Mouse (Mus musculus) CH12.LX (cell line): Measurements from ENCODE around the gene Ikzf3. TPM values are rescaled to one million over a fixed set of nuclear protein-coding genes. Genes with fewer than 3 reads are reported as not detected.
A peak's percentile ranks its signal among the peaks of the same experiment; 100 is the strongest.

ENCODE experiments used
- DNase-seq: peaks from one replicate; pipeline ENCODE4 v3.0.0-alpha.2; 2013; ENCODE audit errors: extremely low read depth
- H3K27ac ChIP-seq: 2 replicates; pipeline ENCODE4 v1.5.1; 2012; ENCODE audit warnings: low read depth, mild to moderate bottlenecking, control low read depth, moderate library complexity; ENCODE audit not compliant: insufficient read depth
- H3K27me3 ChIP-seq: replicated peaks from 2 replicates; pipeline ENCODE3; 2012; ENCODE audit warnings: inconsistent platforms
- H3K36me3 ChIP-seq, 2 experiments: replicated peaks in 1 of 2; 2 replicates each; pipeline versions ENCODE3 to v1.6.1; 2012; ENCODE audit warnings: inconsistent platforms in 1 of 2, low read length in 1 of 2, mild to moderate bottlenecking in 1 of 2, mixed read lengths in 1 of 2, moderate library complexity in 1 of 2; ENCODE audit not compliant: control insufficient read depth in 1 of 2, insufficient read depth in 1 of 2
- H3K4me1 ChIP-seq, 2 experiments: 2 replicates each; pipeline ENCODE4 v1.6.1; 2012; ENCODE audit warnings: inconsistent platforms in 1 of 2, moderate library complexity in 1 of 2; ENCODE audit not compliant: insufficient read depth in 2 of 2, control insufficient read depth in 1 of 2
- H3K4me2 ChIP-seq: 2 replicates; pipeline ENCODE4 v1.6.1; 2012; ENCODE audit warnings: low read depth, mild to moderate bottlenecking, control low read depth; ENCODE audit not compliant: poor library complexity, insufficient read depth, severe bottlenecking
- H3K4me3 ChIP-seq, 3 experiments: fragments of 150-350 bp in 1 of 3; sonication (generic) in 1 of 3; replicated peaks in 1 of 3; 2 replicates each; pipeline versions ENCODE3 to v1.5.1; 2011 to 2012; ENCODE audit warnings: low read depth in 2 of 3, low read length in 2 of 3, mild to moderate bottlenecking in 2 of 3, moderate library complexity in 2 of 3, control low read depth in 1 of 3, improper control_type of control experiment in 1 of 3, inconsistent platforms in 1 of 3, mixed read lengths in 1 of 3; ENCODE audit not compliant: poor library complexity in 1 of 3
- H3K79me2 ChIP-seq: replicated peaks from 2 replicates; pipeline ENCODE4 v1.6.1; 2012; ENCODE audit warnings: mild to moderate bottlenecking, moderate library complexity; ENCODE audit not compliant: control insufficient read depth, poor library complexity, insufficient read depth, severe bottlenecking; ENCODE audit errors: extremely low read depth
- H3K9ac ChIP-seq: 2 replicates; pipeline ENCODE4 v1.6.1; 2012; ENCODE audit warnings: low read depth, mild to moderate bottlenecking, control low read depth, moderate library complexity; ENCODE audit not compliant: insufficient read depth
- H3K9me3 ChIP-seq: replicated peaks from 2 replicates; pipeline ENCODE3; 2012; ENCODE audit warnings: low read length, inconsistent platforms, mixed read lengths
- CTCF ChIP-seq, 2 experiments: IDR thresholded peaks in 1 of 2; conservative IDR thresholded peaks in 1 of 2; 2 replicates each; pipeline ENCODE4 v1.5.1; 2011 to 2012; ENCODE audit warnings: low read depth in 2 of 2, low read length in 2 of 2, improper control_type of control experiment in 1 of 2, inconsistent platforms in 1 of 2, mild to moderate bottlenecking in 1 of 2, moderate library complexity in 1 of 2
- ELF1 ChIP-seq: IDR thresholded peaks from 2 replicates; pipeline ENCODE4 v1.6.1; 2014; ENCODE audit warnings: low read depth, mild to moderate bottlenecking, inconsistent platforms, low read length, improper control_type of control experiment
- EP300 ChIP-seq: IDR thresholded peaks from 2 replicates; pipeline ENCODE4 v1.6.1; 2011; ENCODE audit warnings: low read length, improper control_type of control experiment
- GABPA ChIP-seq: IDR thresholded peaks from 2 replicates; pipeline ENCODE4 v1.6.1; 2012; ENCODE audit warnings: low read depth, low read length, improper control_type of control experiment, inconsistent platforms; ENCODE audit not compliant: insufficient replicate concordance
- HCFC1 ChIP-seq: IDR thresholded peaks from 2 replicates; pipeline ENCODE4 v1.6.1; 2012; ENCODE audit warnings: low read depth, mild to moderate bottlenecking, inconsistent platforms, low read length, improper control_type of control experiment
- IRF4 ChIP-seq: IDR thresholded peaks from 2 replicates; pipeline ENCODE4 v1.6.1; 2014; ENCODE audit warnings: low read depth, mild to moderate bottlenecking, inconsistent platforms, low read length, improper control_type of control experiment
- JUN ChIP-seq: IDR thresholded peaks from 2 replicates; pipeline ENCODE4 v1.6.1; 2011; ENCODE audit warnings: low read depth, mild to moderate bottlenecking, low read length, improper control_type of control experiment, moderate library complexity; ENCODE audit not compliant: insufficient read depth
- JUND ChIP-seq: conservative IDR thresholded peaks from 2 replicates; pipeline ENCODE4 v1.6.1; 2011; ENCODE audit warnings: low read depth, low read length, improper control_type of control experiment
- KAT2A ChIP-seq: IDR thresholded peaks from 2 replicates; pipeline ENCODE4 v1.6.1; 2012; ENCODE audit warnings: low read length, improper control_type of control experiment, inconsistent platforms; ENCODE audit not compliant: insufficient replicate concordance
- MAFK ChIP-seq: IDR thresholded peaks from 2 replicates; pipeline ENCODE4 v1.6.1; 2011; ENCODE audit warnings: low read length, improper control_type of control experiment; ENCODE audit not compliant: insufficient replicate concordance
- MAX ChIP-seq: IDR thresholded peaks from 2 replicates; pipeline ENCODE4 v1.6.1; 2011; ENCODE audit warnings: low read length, improper control_type of control experiment
- MXI1 ChIP-seq: IDR thresholded peaks from 2 replicates; pipeline ENCODE4 v1.6.1; 2011; ENCODE audit warnings: mild to moderate bottlenecking, low read depth, low read length, improper control_type of control experiment
- MYC ChIP-seq: IDR thresholded peaks from 2 replicates; pipeline ENCODE4 v1.6.1; 2011; ENCODE audit warnings: low read depth, mild to moderate bottlenecking, improper control_type of control experiment, low read length
- NELFE ChIP-seq: IDR thresholded peaks from 2 replicates; pipeline ENCODE4 v1.6.1; 2011; ENCODE audit warnings: low read depth, low read length, improper control_type of control experiment
- NRF1 ChIP-seq: IDR thresholded peaks from 2 replicates; pipeline ENCODE4 v1.6.1; 2014; ENCODE audit warnings: low read depth, mild to moderate bottlenecking, inconsistent platforms, low read length, improper control_type of control experiment, moderate library complexity
- PAX5 ChIP-seq: IDR thresholded peaks from 2 replicates; pipeline ENCODE4 v1.6.1; 2012; ENCODE audit warnings: low read length, inconsistent platforms, mixed read lengths
- POLR2A ChIP-seq: IDR thresholded peaks from 2 replicates; pipeline ENCODE4 v1.6.1; 2011; ENCODE audit warnings: low read depth, mild to moderate bottlenecking, improper control_type of control experiment, low read length
- POLR2AphosphoS2 ChIP-seq: IDR thresholded peaks from 2 replicates; pipeline ENCODE4 v1.6.1; 2011; ENCODE audit warnings: low read depth, low read length, improper control_type of control experiment
- RCOR1 ChIP-seq: conservative IDR thresholded peaks from 2 replicates; pipeline ENCODE4 v1.6.1; 2012; ENCODE audit warnings: low read depth, mild to moderate bottlenecking, inconsistent platforms, low read length, improper control_type of control experiment
- SIN3A ChIP-seq: IDR thresholded peaks from 2 replicates; pipeline ENCODE4 v1.6.1; 2012; ENCODE audit warnings: low read length, improper control_type of control experiment, inconsistent platforms
- SMC3 ChIP-seq: IDR thresholded peaks from 2 replicates; pipeline ENCODE4 v1.6.1; 2011; ENCODE audit warnings: low read depth, low read length, improper control_type of control experiment
- TBP ChIP-seq: conservative IDR thresholded peaks from 2 replicates; pipeline ENCODE4 v1.6.1; 2011; ENCODE audit warnings: low read depth, low read length, improper control_type of control experiment
- TCF12 ChIP-seq: IDR thresholded peaks from 2 replicates; pipeline ENCODE4 v1.6.1; 2014; ENCODE audit warnings: low read depth, mild to moderate bottlenecking, inconsistent platforms, low read length, improper control_type of control experiment
- UBTF ChIP-seq: IDR thresholded peaks from 2 replicates; pipeline ENCODE4 v1.6.1; 2012; ENCODE audit warnings: low read depth, mild to moderate bottlenecking, inconsistent platforms, low read length, improper control_type of control experiment, moderate library complexity
- ZC3H11A ChIP-seq: IDR thresholded peaks from 2 replicates; pipeline ENCODE4 v1.6.1; 2012; ENCODE audit warnings: low read depth, mild to moderate bottlenecking, inconsistent platforms, low read length, improper control_type of control experiment
- ZKSCAN1 ChIP-seq: IDR thresholded peaks from 2 replicates; pipeline ENCODE4 v1.6.1; 2012; ENCODE audit warnings: low read depth, inconsistent platforms, low read length, improper control_type of control experiment, borderline replicate concordance
- ZMIZ1 ChIP-seq: IDR thresholded peaks from 2 replicates; pipeline ENCODE4 v1.6.1; 2012; ENCODE audit warnings: low read depth, mild to moderate bottlenecking, inconsistent platforms, low read length, improper control_type of control experiment
- ZNF384 ChIP-seq: IDR thresholded peaks from 2 replicates; pipeline ENCODE4 v1.6.1; 2012; ENCODE audit warnings: low read depth, low read length, improper control_type of control experiment, inconsistent platforms
- dilution Hi-C: fragments of 300-500 bp; cut with MboI; formaldehyde crosslinking; loops from 2 replicates; pipeline ENCODE4 v1.14.3; 2020; ENCODE audit warnings: low sequenced_read_pairs; ENCODE audit not compliant: extremely low pct_unique_long_range_greater_than_20kb, extremely low pct_ligation_motif_present
- in situ Hi-C: fragments of 300-500 bp; cut with MboI; formaldehyde crosslinking; loops from 3 replicates; pipeline ENCODE4 v1.14.3; 2019; ENCODE audit warnings: low sequenced_read_pairs, low pct_ligation_motif_present, low pct_unique_long_range_greater_than_20kb, mixed read lengths
- polyA plus RNA-seq: library from polyadenylated mRNA; unstranded; fragments of >175 nt; gene quantifications from 2 replicates; pipeline ENCODE4 v1.2.1, GENCODE M21; 2012; ENCODE audit warnings: low read depth; ENCODE audit not compliant: insufficient read length
- total RNA-seq, 2 experiments: library from RNA; depleted of rRNA; stranded (reverse); fragments of 300-350 nt in 1 of 2; fragments of >200 nt in 1 of 2; gene quantifications; 2 replicates each; pipeline ENCODE4 v1.2.3; 2012 to 2014

Gene Ikzf3
- total and polyA plus RNA-seq, 3 experiments: 110 to 238 (median 130) TPM

GRCm38 (mm10) chr11:98458121-98458990 lies 87.5 kb downstream of the Ikzf3 start:
- Histone ChIP-seq H3K4me3 (peak overlapping the region; percentile 45 to 67 (median 56)), H3K9me3 (peaks cover 5% of the 10 kb centered on the region), H3K79me2 (no peaks in the 10 kb centered on the region), H3K4me1 (peaks cover 27 to 62% of the 10 kb centered on the region in 2 experiments), H3K27me3 (no peaks in the 10 kb centered on the region), H3K36me3 (peaks cover 20 to 30% of the 10 kb centered on the region in 2 experiments), H3K9ac (peak overlapping the region; percentile 93), H3K4me2 (peak overlapping the region; percentile 79), H3K27ac (peak overlapping the region; percentile 98)
- peak; percentile 63 for DNase-seq
- in situ Hi-C loops (no loop called here), dilution Hi-C loops (no loop called here)
- TF ChIP-seq TCF12: no peak
- TF ChIP-seq POLR2AphosphoS2: 0 out of 2 replicates have a peak, but pooled peaks have one; percentile 4
- TF ChIP-seq POLR2A: peak; percentile 39
- TF ChIP-seq TBP: 0 out of 2 replicates have a peak, but pooled peaks have one; percentile 6
- 0 out of 2 replicates have a peak, but pooled peaks have one; percentile 7 for TF ChIP-seq MXI1
- 0 out of 2 replicates have a peak, but pooled peaks have one; percentile 1 for TF ChIP-seq UBTF
- peak; percentile 62; the same call in 1 of the 2 replicates for TF ChIP-seq ZMIZ1
- no peak for TF ChIP-seq ZKSCAN1

- H3K36me3 ChIP-seq: peaks cover 19 to 35% of the 10 kb centered on the region in 2 experiments
- H3K9ac ChIP-seq: peak overlapping the region; percentile 93
- H3K27ac ChIP-seq: peak overlapping the region; percentile 98
- peak overlapping the region; percentile 79 for H3K4me2 ChIP-seq
- peak overlapping the region; percentile 45 to 67 (median 56) for H3K4me3 ChIP-seq
- dilution Hi-C loops: no loop called here
- in situ Hi-C loops: no loop called here
- peaks cover 5% of the 10 kb centered on the region for H3K9me3 ChIP-seq
- no peaks in the 10 kb centered on the region for H3K79me2 ChIP-seq
- no peaks in the 10 kb centered on the region for H3K27me3 ChIP-seq
- H3K4me1 ChIP-seq: peaks cover 25 to 54% of the 10 kb centered on the region in 2 experiments
- peak; percentile 97 for DNase-seq
- 0 out of 2 replicates have a peak, but pooled peaks have one; percentile 15 for TF ChIP-seq JUND
- peak; percentile 77 for TF ChIP-seq MYC
- TF ChIP-seq POLR2A: peak; percentile 58
- peak; percentile 35 for TF ChIP-seq HCFC1
- 0 out of 2 replicates have a peak, but pooled peaks have one; percentile 2 for TF ChIP-seq JUN
- peak; percentile 74 for TF ChIP-seq SMC3
- peak; percentile 85 for TF ChIP-seq RCOR1
- peak; percentile 72 for TF ChIP-seq UBTF
- no peak for TF ChIP-seq ZC3H11A
- no peak; the same call in 1 of the 2 replicates for TF ChIP-seq POLR2AphosphoS2
- TF ChIP-seq ELF1: peak; percentile 91
- peak; percentile 97 for TF ChIP-seq SIN3A
- TF ChIP-seq PAX5: no peak
- TF ChIP-seq EP300: peak; percentile 51
- no peak for TF ChIP-seq GABPA
- TF ChIP-seq NRF1: peak; percentile 85
- TF ChIP-seq ZKSCAN1: no peak
- peak in 1 of 2 experiments; percentile 85; a peak in 3 of 4 replicates for TF ChIP-seq CTCF (conservative IDR thresholded peaks at IDR 0.05 in 1 of 2, IDR thresholded peaks at IDR 0.05 in 1 of 2; ENCODE audit: low read depth in 2 of 2, low read length in 2 of 2)
- peak; percentile 21; the same call in 1 of the 2 replicates for TF ChIP-seq MAFK
- TF ChIP-seq NELFE: peak; percentile 75
- peak; percentile 67; the same call in 1 of the 2 replicates for TF ChIP-seq KAT2A
- TF ChIP-seq ZMIZ1: no peak; the same call in none of the 2 replicates
- TF ChIP-seq IRF4: peak; percentile 97
- TF ChIP-seq ZNF384: peak; percentile 82
- TF ChIP-seq MAX: peak; percentile 85
Measured at GRCm38 (mm10) chr11:98457367-98458120, 88.3 kb downstream of the Ikzf3 start.
